Mouse (Mus musculus): Measurements from ENCODE around the gene G3bp2.

G3bp2 gene

DNA sequence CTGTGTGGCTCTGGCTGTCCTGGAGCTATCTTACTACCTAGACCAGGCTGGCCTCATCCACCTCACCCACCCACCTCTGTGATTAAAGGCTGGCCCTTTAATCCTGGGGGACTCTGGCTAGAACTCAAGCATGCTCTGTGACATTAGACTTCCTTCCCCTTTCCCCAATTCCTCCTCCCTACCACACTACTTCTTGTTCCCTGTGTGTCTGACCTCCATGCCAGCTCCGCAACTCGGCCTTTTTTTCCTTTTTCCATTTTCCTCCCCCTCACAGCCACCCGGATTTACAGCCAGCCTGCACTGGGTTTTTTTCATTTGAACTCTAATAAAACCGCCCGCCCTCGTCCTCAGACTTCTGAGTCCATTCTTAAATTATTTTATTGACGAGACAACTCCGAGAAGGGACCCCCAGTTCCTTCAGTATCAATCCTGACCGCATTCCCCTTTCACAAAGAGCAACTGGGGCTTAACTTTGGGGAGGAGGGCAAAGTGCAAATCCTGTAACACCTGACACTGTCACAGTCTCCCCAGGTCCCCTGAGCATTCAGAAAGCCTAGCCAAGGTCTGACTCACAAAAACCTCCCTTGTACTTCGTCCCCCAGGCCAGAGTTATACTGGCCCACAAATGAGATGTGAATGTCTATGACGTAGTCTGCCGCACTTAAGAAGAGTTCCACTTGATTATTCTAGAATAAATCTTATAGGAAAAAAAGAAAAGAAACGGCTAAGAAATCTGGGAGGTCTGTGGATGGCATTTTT lies 15.0 kb upstream of the G3bp2 start:
- no peak for DNase-seq

DNA sequence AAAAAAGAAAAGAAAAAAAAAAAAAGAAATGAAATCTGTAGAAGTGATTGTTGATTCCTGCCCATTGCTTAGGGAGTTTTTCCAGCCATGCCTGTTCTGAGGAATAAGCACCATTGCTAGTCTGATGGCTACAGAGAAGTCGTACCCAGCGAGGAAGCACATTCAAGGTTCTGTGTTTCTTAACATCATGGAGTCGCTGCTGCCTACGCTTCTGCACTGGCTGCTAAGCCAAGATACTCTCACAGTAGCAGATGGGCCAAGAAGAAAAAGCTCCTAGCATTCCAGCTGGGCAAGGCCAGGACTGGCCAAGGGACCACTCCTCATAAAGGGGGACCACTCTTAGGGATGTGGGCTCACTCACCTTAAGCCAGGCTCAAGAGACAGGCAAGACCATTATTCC lies 14.3 kb upstream of the G3bp2 start:
- no peak for DNase-seq

DNA sequence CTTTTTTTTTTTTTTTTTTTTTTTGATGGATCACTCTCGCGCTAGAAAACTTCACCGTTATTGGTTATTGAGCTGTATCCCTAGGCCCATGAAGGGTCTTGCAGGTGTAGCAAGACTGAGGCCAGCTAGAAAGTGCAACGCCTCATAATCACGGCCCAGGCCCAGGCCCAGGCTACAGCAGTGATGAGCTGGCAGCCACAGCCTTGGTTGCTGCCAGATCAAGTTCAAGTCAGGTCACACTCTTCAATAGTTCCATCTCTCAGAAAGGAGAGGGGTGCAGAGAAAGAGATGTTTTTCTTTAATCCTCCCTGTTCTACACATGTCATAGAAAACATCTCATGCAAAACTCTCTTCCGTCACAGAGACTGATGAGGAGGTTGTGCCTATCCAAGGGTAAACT lies 13.3 kb upstream of the G3bp2 start:
- no peak for DNase-seq

DNA sequence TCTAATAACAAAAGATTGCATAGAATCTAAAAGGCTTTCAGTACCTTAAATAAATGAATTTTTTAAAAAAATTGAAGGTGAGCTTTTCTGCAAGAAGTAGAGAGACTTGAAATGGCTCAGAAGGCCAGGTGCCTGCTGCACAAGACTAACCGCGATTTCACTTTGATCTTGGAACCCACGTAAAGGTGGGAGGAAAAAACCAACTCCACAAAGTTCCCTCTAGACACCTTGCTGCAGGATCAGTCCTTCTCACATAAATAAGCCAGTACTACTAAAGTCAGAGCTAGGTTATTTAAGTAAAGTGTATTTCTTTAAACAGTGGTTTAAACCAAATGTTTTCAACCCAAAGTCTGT lies 10.5 kb upstream of the G3bp2 start:
- DNase-seq, result no peak

DNA sequence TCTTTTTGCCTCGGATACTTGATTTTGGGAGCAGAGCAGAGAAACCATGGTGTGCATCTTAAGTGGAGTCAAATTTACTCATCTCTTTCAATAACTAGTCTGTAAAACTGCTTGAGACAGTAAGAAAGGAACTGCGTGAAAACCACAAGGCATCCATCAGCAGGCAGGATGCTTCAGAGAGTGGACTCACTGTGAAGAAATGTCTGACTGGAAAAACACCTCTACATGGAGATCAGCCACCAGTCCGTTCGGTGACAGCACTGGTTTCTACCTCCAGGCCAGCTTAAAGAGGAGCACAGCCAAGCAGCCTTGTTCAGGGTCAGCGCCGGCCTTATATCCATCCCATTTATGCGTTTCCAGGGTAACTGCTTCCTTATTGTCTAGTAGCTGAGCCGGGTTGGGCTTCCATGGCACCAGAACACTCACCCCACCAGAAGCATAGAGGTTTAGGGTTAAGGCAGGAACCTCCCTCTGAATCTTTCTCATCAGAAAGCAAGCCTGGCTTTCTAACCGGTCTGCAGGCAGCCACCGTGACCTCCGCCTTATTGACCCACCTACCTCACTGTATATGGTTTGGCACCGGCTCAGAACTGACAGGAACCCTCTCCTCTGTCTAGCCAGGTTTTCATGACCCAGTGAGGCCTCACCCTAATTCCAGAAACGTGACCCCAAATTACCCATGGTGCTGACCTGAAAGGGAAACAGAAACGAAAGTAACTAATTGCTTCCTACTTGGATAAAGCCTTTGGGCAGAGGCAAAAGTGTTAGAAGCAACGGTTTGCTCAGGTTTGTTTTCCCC lies 9.9 kb upstream of the G3bp2 start:
- no peak for DNase-seq

DNA sequence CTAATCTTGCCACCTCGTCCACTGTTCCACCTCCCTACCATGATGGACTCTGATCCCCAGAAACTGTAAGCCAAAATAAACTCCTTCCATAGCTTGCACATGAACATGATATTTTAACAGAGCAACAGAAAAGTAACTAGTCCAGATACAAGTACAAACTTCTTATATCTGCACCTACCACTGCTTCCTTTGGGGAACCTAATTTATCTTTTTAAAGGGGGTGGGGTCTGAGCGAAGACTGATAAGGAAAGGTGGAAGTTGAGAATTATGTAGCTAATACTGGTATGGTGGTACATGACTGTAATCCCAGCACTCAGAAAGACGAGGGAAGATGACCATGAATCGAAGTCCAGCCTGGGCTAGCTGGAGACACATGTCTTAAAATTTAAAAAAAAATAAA lies 4.0 kb upstream of the G3bp2 start:
- DNase-seq, result no peak

DNA sequence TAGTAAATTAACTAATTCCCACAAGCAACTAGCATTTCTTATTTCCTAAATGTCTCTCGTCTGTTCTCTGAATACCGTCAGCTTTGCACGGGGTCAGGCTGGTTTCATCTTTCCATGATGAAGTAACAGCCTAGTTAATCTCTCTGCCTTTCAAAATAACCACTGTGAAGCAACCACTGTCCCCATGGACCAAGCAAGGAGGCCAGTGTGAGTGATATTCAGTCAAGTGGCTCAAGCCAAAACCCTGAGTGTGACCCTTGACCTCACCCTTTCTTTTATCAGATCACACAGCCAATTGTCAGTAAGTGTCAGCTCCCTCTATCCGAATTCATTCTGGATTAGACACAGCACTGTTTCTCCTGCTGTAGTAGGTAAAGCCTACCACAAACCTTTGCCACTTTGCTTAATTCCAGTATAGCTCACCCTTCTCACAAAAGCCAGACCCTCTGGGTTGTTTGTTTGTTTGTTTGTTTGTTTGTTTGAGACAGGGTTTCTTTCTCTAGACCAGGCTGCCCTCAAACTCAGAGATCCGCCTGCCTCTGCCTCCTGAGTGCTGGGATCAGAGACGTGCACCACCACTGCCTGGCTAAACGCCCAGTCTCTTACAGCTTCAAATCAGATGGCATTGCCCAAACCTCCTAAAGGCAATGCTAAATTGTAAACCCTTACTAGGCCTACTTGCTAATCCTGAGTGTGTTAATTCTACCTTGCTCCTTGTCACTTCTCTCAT lies 2.5 kb upstream of the G3bp2 start:
- DNase-seq, result no peak

DNA sequence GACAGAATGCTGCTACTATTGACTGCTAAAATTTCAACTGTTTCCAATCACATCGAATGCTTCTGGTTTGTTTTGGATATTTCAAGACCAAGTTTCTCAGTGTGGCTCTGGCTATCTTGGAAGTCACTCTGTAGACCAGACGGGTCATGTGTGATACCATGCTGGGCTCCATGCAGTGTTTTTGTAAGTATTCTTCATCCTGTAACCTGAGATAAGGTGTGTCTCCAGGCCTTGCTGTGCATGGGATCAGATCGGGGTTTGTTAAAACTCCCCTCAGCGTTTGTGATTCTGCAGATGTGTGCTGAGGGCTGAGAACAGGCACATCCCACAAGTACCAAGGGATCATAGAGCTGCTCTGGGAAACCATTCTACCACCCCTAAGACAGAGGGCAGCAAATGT lies 1.7 kb upstream of the G3bp2 start:
- DNase-seq, result no peak

DNA sequence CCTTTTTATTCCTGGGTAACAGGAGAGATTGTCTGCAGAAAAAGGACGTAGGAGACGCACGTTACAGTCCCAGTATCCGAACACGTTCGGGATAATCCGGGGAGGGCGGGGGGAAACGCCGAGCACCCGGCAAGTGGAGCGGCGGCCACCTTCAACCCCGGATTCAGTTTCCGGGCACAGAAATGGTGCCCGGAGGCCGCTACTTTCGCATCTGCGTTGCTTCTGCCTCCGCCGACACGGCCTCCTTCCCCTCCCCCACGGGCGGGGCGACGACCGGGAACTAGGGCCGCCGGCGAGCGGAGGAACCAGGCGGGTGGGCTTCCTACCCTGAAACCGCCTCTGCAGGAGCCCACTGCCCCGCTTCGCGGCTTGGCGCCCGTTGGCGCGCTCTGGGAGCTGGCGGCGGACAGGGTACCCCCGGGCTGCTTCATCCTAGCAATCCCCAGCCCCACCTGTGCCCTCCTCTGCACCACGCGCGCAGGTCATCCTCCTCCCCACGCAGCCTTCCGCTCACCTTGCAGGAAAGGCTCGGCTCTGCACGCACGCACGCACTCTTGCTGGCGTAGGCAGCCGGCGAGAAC lies 608 bp downstream of the G3bp2 start:
- peak; percentile 78 for DNase-seq

DNA sequence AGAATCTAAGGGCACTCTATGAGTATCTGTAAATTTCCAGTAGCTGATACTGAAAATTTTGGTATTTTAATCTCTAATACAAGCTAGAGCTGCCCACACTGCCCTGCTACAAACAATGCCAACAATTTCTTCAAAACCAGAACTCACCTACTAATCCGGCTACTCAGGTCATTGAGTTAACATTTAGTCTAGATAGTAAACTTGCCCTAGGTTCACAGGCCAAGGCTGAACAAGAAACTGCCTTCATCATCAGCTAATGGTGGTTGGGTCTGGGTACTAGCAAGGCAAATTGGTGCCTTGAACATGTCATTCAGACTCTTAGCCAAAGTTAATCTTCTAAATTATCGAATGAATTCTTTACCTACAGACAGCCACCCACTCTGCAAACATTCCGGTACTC lies 2.2 kb downstream of the G3bp2 start:
- DNase-seq, result no peak

DNA sequence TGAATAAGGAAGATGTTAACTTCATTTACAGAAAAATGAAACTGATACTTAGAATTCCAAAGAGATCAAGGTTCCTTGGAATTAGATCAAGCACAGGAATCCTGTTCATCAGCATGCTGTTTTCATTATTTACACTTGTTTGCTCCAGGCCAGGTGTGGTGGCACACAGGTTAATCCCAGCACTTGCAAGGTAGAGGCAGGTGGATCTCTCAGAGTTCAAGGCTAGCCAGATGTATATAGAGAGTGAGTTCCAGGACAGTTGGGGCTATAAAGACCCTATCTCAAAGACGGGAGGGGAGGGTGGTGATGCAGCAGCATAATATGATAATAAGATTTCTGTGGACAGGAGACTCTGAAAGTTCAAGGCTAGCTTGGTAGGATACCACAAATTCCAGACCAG lies 3.1 kb downstream of the G3bp2 start:
- no peak for DNase-seq

DNA sequence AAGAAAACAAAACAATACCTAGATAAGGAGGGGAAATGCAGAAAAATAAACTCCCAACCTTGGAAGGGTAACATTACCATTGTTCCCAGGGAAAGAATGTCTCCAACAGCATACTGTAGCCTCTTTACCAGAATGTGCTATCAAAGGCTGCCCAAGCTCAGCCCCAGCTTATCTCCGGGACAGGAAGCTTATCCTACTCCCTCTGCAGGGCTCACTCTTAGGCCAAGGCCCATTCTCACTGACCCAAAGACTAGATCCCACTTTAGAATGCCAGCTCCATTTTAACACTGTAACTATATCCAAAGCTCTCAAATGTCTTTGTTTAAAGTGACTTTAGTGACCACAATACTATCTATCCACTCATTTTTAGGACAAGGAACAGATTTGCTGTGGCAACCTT lies 4.2 kb downstream of the G3bp2 start:
- DNase-seq, result no peak

DNA sequence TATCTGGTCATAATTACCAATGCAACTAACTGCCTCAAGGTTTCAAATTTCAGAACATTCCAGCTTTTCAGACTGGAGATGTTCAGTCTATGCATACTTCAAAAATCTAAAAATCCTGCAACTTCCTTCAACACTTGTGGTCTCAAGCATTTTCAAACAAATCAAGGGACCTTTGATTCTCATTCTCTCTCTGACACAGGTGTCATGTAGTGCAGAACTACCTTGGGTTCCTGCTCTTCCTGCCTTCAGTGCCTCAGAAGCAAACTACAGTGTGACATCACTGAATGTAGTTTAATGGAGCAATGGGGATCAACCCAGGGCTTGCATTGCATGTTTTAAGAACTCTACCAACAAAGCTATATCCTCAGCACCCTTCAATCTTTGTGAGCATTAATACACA lies 4.8 kb downstream of the G3bp2 start:
- no peak for DNase-seq

DNA sequence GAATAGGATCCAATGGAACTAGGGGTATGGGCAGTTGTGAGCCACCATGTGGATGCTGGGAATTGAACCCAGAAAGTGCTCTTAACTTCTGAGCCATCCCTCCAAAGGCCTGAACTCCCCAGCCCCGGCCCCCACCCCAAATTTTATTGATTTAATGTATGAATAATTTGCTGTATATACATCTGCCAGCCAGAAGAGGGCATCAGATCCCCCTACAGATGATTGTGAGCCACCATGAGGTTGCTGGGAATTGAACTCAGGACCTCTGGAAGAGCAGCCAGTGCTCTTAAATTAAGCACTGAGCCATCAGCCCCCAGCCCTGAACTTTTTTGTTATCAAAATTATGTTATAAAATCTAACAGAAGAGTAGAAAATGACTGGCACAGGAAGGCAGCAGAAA lies 7.2 kb downstream of the G3bp2 start:
- no peak for DNase-seq

DNA sequence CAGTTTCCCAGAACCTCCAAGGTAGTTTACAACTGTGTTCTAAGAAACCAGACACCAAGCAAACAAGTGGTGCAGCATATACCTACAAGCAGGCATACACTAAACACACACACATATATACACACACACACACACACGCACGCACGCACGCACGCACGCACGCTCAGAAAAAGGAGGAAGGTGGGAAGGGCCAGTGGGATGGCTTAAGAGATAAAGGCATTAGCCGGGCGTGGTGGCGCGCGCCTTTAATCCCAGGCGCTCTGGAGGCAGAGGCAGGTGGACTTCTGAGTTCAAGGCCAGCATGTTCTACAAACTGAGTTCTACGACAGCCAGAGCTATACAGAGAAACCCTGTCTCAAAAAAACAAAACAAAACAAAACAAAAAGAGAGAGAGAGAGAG lies 9.5 kb downstream of the G3bp2 start:
- DNase-seq, result no peak

DNA sequence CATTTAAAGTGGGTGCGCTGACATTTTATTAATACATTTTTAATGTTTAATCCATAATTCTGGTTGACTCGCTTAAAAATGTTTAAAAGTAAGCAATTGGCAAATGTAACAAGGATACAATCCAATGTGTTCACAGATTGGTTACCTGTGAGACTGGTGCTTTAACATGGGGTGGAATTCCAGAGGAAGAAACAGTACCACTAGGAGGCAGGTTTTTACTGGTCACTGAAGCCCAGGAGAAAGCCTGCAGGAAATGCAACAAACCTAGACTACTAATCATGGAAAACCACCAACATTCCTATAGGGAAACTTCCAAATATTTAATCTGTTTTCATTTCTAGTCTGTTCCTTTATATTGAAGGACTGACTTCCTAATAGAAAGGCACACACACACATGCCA lies 20.3 kb downstream of the G3bp2 start:
- no peak for DNase-seq

DNA sequence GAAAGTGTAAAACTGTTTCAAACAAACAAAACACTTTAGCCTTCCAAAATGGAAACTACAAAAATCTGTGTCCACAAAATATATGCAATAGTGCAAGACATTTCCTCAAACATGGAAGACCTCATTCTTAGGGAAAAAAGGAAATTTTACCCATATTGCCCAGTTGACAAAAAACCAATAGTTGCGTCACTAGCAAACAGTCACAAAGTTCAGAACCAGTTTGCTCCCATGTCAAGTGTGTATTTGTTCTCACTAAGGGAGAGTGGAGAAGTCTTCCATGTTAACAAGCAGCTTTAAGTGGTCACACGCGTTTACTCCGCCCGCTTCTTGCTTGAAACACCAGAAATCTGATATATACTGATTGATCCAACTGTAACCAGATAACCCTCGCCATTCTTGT lies 30.7 kb downstream of the G3bp2 start:
- DNase-seq, result no peak

DNA sequence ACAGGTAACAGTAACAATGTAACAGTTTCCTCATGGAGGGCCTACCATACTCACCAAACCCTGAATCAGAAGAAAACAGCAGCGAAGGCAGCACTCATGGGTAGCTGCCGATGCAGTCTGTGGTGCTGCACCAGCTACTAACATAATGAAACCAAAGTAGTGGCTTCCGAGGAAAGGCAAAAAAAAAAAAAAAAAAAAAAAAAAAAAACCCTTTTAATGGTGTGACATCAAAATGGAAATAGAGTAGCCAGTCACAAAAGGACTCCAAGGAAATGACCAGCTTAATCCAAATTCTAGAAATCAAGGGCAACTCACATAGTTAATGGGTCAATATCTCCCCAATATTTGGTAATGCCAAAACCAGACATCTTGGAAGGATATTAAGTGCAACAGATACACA lies 33.1 kb downstream of the G3bp2 start:
- no peak for DNase-seq

DNA sequence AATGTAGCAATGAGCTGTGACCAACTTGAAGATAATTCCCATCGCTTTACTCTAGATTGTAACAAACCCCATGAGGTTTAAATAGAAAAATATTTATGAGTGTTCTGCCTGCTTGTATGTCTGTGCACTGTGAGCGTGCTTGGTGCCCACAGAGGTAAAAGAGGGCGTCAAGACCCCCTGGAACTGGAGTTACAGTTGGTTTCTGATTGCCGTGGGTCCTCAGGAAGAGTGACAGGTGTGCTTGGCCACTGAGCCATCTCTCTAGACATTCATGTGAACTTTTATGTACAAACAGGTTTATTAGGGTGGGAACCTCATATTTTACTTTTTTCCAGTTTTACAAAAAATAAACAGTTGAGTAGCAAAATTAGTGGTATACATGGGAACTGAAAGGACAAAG lies 39.7 kb downstream of the G3bp2 start, which contains the start of gene Cdkl2:
Gene Cdkl2 (minus strand): TSS at position 101 of the 400 bp plus-strand sequence.
- no peak for DNase-seq

DNA sequence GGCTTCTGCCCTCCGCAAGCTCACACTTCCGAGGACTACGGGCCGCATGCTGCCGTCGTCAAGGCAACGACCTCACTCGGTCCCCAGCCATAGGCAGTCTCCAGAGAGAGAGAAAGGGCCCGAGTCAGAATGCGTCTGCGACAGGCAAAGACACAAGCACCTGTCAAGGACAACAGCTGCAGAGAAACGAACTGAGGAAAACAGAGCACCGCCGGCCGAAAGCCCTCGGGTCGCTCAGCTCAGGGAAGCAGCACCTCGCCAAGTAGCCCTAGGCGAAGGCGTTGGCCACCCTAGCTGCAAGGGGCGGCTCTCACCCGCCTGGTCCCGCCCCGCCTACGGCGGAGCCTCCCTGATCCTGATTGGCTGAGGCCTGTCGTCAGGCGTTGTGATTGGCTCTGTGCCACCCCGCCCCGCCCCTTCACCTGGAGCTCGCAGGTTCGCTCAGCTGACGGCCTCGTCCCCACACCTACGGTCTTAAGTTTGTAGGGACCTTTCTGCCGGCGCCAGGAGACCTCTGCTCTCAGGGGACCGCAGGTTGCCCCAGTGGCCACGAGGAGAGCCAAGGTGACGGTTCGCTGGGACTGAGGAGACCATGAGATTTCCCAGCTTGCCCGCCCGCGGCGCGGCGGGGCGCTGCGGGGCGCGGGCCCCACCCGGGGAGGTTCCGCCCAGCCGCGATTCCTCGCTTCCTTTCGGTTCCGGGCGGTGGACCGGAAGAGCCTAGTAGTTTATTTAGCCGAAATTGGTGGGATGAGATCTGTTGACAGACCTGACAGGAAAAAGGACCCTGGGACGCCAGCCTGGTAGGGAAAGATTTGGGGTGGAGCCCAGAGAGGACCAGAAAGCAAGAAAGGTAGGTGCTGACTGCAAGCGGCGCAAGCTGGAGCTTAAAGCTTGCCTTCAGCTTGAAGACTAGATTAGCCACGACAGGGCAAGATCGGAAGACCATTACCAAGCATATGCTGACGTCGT lies 40.9 kb downstream of the G3bp2 start:
- DNase-seq, result peak; percentile 91

DNA sequence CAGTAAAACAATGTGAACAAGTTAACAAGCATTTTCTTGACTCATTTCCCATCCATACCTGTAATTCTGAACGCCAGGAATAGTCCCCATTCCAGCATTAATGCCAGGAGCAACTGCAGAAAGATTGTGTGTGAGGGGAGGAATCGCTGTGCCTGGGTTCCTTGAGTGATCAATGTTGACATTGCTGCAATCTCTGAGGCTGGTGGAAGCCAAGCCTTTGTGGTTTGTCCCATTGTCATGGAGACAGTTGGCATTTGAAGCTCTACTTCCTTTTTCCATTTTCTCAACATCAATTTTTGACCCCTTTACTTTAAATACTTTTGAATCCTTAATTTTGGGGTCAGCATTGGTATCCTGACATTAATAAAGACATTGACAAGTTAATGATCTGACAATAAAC lies 63.6 kb downstream of the G3bp2 start:
- no peak for DNase-seq

DNA sequence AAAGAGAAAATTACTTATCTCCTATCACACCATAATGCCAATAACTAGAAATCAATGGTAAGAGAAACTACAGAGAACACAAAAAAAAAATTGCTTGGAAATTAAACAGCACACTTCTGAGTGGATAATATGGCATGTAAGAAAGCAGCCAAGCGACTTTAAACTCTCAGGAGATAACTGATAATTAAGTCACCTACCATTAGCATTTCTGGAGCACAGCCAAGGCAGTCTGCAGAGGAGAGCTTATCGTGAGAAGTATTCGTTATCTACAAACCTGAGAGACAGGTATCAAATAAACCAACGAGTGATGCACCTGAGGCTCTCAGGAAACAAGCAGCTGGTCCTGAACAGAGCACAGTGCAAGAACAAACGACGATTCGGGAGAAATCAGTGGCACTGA lies 71.8 kb downstream of the G3bp2 start:
- DNase-seq, result no peak
